Mouse (Mus musculus) liver, adult 2 months (tissue): ENCODE measurements around the gene Abhd12.

Experiments used
- CTCF ChIP-seq: fragments of 200-500 bp; IDR thresholded peaks from 2 replicates; pipeline ENCODE4 v1.5.1; 2011; ENCODE audit warnings: low read depth, low read length, control low read depth
- POLR2A ChIP-seq: fragments of 200-500 bp; IDR thresholded peaks from 2 replicates; pipeline ENCODE4 v1.6.1; 2011; ENCODE audit warnings: low read length, control low read depth; ENCODE audit not compliant: insufficient read depth; ENCODE audit errors: extremely low read depth

DNA sequence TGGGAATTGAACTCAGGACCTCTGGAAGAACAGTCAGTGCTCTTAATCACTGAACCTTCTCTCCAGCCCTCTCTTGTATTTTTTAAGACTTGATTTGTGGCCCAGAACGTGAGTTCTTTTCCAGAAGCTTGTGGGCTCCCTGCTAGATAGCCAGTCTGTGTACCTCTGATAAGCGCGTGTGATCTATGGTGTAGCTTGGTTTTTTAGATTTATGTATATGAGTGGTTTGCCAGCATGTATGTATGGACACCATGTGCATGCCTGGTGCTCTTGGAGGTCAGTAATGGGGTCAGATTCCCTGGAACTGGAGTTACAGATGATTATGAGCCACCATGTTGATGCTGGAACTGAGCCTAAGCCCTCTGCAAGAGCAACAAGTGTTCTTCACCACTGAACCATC lies 16.0 kb upstream of the Abhd12 start:
- TF ChIP-seq CTCF (no peak), POLR2A (no peak)
